Mouse (Mus musculus): ENCODE results near the gene Prr12. TPM values are rescaled to one million over a fixed set of nuclear protein-coding genes. Genes with fewer than 3 reads are reported as not detected.

The Prr12 gene
- polyA plus RNA-seq, 1 experiment from 2014 or later = 4.1 TPM

DNA sequence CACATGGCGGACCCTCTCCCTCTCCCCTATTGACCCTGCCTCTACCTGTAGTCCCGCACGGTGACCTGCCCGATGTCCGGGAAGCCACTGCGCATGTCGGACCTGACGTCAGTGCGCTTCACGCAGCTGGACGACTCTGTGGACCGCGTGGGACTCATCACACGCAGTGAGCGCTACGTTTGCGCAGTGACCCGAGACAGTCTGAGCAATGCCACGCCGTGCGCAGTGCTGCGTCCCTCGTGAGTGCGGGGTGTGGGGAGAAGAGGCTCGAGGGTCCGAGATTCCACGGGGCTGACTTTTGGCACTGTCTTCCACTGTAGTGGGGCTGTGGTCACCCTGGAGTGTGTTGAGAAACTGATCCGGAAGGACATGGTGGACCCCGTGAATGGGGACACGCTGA lies 23.8 kb upstream of the Prr12 start:
- no peak overlapping the region for H3K4me2 ChIP-seq
- H3K9ac ChIP-seq = no peak overlapping the region
- H3K27me3 ChIP-seq (replicated peaks) = no peaks in the 10 kb centered on the region
- 86% methylated on average over 30 of the region's 30 CpGs for WGBS (ENCODE audit: insufficient replicate concordance)
- peaks cover 38% of the 10 kb centered on the region for H3K4me1 ChIP-seq
- H3K27ac ChIP-seq = no peak overlapping the region
- peaks cover 51% of the 10 kb centered on the region for H3K36me3 ChIP-seq
- ATAC-seq = no peak
- H3K4me3 ChIP-seq = no peak overlapping the region
- no peaks in the 10 kb centered on the region for H3K9me3 ChIP-seq (replicated peaks)

DNA sequence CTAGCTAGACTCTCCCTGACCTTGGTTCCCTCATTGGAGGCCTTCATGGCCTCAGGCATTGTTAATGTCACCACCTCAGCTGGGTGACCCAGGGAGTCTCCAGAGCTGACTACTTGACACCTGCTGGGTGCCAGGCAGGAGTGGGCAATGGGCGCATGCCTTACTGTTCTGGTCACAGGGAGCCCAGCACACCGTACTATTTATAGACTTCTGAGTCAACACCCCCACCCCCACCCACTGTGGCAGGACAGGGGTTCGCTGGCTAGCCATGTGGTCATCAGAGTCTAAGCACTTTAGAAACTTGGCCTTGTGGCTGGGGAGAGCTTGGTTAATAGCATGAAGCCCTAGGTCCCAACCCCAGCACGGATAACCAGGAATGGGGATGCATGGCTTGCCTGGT lies 22.7 kb upstream of the Prr12 start:
- 63% methylated on average over 4 of the region's 4 CpGs for WGBS (ENCODE audit: insufficient replicate concordance)
- no peaks in the 10 kb centered on the region for H3K27me3 ChIP-seq (replicated peaks)
- H3K27ac ChIP-seq = no peak overlapping the region
- H3K4me1 ChIP-seq = peaks cover 32% of the 10 kb centered on the region
- no peaks in the 10 kb centered on the region for H3K9me3 ChIP-seq (replicated peaks)
- H3K9ac ChIP-seq = no peak overlapping the region
- H3K4me3 ChIP-seq = no peak overlapping the region
- peaks cover 51% of the 10 kb centered on the region for H3K36me3 ChIP-seq
- 0 out of 2 replicates have a peak, but pooled peaks have one; percentile 7 for ATAC-seq
- H3K4me2 ChIP-seq = no peak overlapping the region

DNA sequence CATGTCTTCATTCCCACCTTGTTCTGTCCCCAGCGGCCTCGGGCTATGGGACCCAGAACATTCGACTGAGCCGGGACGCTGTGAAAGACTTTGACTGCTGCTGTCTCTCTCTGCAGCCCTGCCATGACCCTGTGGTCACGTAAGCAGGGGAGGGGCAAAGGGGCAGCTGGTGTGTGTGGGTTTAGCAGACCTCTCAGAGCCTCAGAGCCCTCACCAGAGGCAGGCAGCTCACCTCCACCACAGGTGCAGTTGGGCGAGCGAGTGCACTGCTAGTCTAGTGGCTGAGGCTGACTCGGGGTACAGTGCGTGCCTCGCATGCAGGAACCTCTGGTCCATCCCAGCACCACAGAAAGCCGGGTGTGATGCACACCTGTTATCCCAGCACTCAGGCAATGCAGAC lies 21.3 kb upstream of the Prr12 start:
- Histone ChIP-seq H3K4me3 (no peak overlapping the region), H3K27me3 (replicated peaks) (no peaks in the 10 kb centered on the region), H3K4me1 (peaks cover 36% of the 10 kb centered on the region), H3K36me3 (peaks cover 51% of the 10 kb centered on the region), H3K9me3 (replicated peaks) (no peaks in the 10 kb centered on the region), H3K9ac (peak overlapping the region; percentile 19; the same call in 1 of the 2 replicates), H3K27ac (no peak overlapping the region), H3K4me2 (no peak overlapping the region)
- WGBS (ENCODE audit: insufficient replicate concordance) = 81% methylated on average over 12 of the region's 12 CpGs
- ATAC-seq = no peak

DNA sequence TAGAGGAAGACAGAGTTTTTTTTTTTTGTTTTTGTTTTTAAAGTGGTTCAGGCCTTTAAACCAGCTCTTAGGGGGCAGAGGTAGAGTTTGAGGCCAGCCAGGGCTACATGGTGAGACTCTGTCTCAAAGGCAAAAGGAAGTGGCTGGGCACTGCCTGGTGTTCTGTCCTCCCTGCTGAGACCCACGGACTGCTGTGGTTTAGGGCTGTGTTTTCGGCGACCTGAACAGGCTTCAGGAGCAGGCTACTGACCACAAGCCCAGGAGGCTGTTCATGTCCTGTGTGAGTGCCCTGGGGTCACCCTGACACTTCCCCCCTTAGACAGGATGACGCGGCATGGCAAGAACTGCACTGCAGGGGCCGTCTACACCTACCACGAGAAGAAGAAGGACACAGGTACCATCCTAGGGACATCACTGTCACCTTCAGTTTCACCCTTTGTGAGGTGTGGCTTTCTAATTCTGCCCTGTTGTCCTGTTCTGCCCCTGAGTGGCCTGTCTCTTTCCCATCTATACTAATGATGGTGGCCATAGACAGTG lies 20.6 kb upstream of the Prr12 start:
- Histone ChIP-seq H3K9ac (peak overlapping the region; percentile 19; the same call in 1 of the 2 replicates), H3K4me2 (no peak overlapping the region), H3K27me3 (replicated peaks) (no peaks in the 10 kb centered on the region), H3K4me1 (peaks cover 35% of the 10 kb centered on the region), H3K36me3 (peaks cover 51% of the 10 kb centered on the region), H3K9me3 (replicated peaks) (no peaks in the 10 kb centered on the region), H3K27ac (peak overlapping the region; percentile 2), H3K4me3 (no peak overlapping the region)
- no peak for ATAC-seq
- WGBS (ENCODE audit: insufficient replicate concordance) = 48% methylated on average over 7 of the region's 7 CpGs

DNA sequence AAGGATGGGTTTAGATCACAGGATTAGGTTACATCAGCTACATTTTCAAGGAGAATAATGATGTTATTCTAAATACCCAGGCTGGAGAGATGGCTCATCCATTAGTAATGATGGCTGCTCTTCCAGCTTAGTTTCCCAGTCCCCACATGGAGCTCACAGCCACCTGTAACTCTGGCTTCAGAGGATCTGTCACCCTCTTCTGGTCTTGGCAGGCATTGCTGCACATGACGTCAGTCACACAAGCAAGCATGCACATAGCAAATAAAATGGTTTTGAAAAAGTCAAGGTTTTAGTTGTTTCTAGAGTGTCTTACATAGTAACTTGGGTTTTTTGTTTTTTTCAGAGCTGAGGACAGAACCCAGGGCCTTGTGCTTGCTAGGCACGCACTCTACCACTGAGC lies 19.5 kb upstream of the Prr12 start:
- Histone ChIP-seq H3K9ac (no peak overlapping the region), H3K36me3 (peaks cover 44% of the 10 kb centered on the region), H3K27ac (no peak overlapping the region), H3K27me3 (replicated peaks) (no peaks in the 10 kb centered on the region), H3K4me2 (no peak overlapping the region), H3K9me3 (replicated peaks) (no peaks in the 10 kb centered on the region), H3K4me1 (peaks cover 43% of the 10 kb centered on the region), H3K4me3 (no peak overlapping the region)
- no peak for ATAC-seq
- WGBS (ENCODE audit: insufficient replicate concordance) = 65% methylated on average over 2 of the region's 2 CpGs

DNA sequence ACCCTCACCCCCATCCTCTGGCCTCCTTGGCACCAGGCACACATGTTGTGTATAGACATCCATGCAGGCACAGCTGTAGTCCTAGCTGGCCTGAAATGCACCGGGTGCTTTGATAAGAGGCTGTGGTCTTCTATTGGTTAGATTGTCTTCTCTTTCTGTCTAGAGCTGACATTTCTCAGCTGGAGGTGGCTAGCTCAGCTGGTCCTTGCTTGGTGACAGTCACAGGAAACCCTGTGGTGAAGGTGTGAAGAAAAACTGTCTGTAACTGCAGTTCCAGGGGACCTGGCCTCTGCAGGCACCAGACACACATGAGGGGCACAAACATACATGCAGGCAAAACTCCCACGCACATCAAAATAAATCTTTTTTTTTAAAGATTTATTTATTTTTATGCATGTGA lies 17.0 kb upstream of the Prr12 start:
- Histone ChIP-seq H3K9ac (no peak overlapping the region), H3K27me3 (replicated peaks) (no peaks in the 10 kb centered on the region), H3K4me1 (peaks cover 49% of the 10 kb centered on the region), H3K9me3 (replicated peaks) (no peaks in the 10 kb centered on the region), H3K4me3 (no peak overlapping the region), H3K4me2 (no peak overlapping the region), H3K27ac (no peak overlapping the region), H3K36me3 (peaks cover 19% of the 10 kb centered on the region)
- WGBS (ENCODE audit: insufficient replicate concordance) = 63% methylated on average over 2 of the region's 2 CpGs
- no peak for ATAC-seq

DNA sequence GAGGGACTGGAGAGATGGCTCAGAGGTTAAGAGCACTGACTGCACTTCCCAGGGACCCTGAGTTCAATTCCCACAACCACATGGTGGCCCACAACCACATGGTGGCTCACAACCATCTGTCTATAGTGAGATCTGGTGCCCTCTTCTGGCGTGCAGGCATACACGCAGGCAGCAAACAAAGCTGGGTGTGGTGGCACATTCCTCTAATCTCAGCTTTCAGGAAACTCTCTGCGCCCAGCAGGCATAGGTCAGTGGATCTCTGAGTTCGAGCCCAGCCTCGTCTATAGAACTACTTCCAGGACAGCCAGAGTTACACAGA lies 15.3 kb upstream of the Prr12 start:
- Histone ChIP-seq H3K4me3 (no peak overlapping the region), H3K4me2 (no peak overlapping the region), H3K36me3 (0 out of 2 replicates have a peak, but pooled peaks cover 3% of the 10 kb centered on the region), H3K9ac (no peak overlapping the region), H3K4me1 (peaks cover 52% of the 10 kb centered on the region), H3K9me3 (replicated peaks) (no peaks in the 10 kb centered on the region), H3K27ac (no peak overlapping the region), H3K27me3 (replicated peaks) (no peaks in the 10 kb centered on the region)
- peak; percentile 42 for ATAC-seq
- WGBS (ENCODE audit: insufficient replicate concordance) = 9% methylated on average over 5 of the region's 5 CpGs

DNA sequence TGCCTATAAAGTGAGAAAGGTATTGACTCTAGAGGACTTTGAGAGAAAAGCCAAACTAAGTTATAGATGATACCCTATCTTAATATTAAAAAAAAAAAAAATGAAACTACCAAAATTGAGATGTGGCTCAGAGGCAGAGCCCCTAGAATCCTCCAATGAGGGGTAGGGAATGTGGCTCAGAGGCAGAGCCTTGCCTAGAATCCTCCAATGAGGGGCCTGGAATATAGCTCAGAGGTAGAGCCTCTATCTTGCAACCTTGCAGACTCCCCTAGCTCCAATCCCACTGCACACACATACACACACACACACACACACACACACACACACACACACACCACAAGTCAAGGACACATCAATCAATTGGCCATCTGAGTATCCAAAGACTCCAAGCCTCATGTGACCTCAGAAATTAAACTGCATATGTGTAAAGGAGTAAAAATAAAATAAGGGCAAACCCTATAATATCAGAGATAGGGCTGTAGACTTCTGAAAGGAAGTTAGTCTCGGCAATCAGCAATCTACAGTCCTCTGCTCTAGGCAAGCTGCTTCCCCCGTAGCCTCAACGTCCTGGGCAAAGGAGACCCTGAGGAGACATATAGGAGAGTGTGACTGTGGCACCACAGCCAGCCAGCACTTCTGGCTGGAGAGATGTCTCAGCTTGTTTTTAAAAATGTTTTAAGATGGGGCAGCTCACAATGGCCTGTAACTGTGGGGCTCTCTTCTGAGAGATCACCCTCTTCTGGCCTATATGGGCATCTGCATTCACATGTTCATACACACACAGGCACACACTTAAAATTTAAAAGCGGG lies 14.7 kb upstream of the Prr12 start:
- Histone ChIP-seq H3K4me1 (peaks cover 48% of the 10 kb centered on the region), H3K36me3 (no peaks in the 10 kb centered on the region), H3K9me3 (replicated peaks) (no peaks in the 10 kb centered on the region), H3K27me3 (replicated peaks) (no peaks in the 10 kb centered on the region), H3K9ac (no peak overlapping the region), H3K27ac (no peak overlapping the region; the same call in 1 of the 2 replicates), H3K4me2 (no peak overlapping the region), H3K4me3 (no peak overlapping the region)
- 42% methylated on average over 4 of the region's 4 CpGs for WGBS (ENCODE audit: insufficient replicate concordance)
- ATAC-seq = peak; percentile 33; the same call in 1 of the 2 replicates

DNA sequence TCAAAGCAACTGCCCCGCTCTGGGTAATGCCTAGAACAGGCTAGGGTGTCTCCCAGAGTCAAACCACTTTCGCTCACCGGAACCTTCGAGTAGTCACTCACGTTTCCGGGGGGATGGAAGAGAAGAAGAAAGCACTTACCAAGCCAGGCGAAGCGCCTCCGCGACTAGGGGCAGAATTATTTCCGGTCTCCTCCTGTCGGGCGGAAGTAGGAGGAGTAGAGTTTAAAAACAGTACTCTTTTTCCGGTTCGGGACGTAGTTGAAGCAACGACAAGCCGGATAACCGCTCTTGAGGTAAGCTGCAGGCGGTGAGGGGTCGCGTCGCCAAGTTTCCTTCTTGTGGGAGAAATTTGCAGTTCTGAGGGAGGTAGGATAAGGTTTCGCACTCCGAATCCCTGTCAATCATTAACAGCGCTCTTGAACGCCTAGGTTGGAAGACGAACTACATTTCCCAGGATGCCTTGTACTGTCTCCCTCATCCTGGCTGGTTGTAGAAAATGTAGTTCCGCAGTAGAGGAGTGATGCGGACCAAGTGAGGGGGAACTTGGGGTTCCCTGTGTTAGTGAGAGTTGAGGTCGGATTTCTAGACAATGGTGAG lies 9.7 kb upstream of the Prr12 start, which contains the start of the genes Nosip and Prrg2:
Gene Nosip (plus strand): TSS at position 191 of the 597 bp plus-strand sequence.
Gene Prrg2 (minus strand): TSS at position 439 of the 597 bp plus-strand sequence.
- Histone ChIP-seq H3K9ac (peak within 1 kb of the TSS; percentile 75), H3K4me2 (peak within 1 kb of the TSS; percentile 80), H3K27ac (peak within 1 kb of the TSS; percentile 84), H3K4me1 (peaks cover 48% of the 10 kb centered on the region), H3K9me3 (replicated peaks) (no peaks in the 10 kb centered on the region), H3K27me3 (replicated peaks) (no peaks in the 10 kb centered on the region), H3K4me3 (peak within 1 kb of the TSS; percentile 69), H3K36me3 (no peaks in the 10 kb centered on the region)
- ATAC-seq = peak; percentile 89
- under 1% methylated on average over 31 of the region's 31 CpGs for WGBS (ENCODE audit: insufficient replicate concordance)

DNA sequence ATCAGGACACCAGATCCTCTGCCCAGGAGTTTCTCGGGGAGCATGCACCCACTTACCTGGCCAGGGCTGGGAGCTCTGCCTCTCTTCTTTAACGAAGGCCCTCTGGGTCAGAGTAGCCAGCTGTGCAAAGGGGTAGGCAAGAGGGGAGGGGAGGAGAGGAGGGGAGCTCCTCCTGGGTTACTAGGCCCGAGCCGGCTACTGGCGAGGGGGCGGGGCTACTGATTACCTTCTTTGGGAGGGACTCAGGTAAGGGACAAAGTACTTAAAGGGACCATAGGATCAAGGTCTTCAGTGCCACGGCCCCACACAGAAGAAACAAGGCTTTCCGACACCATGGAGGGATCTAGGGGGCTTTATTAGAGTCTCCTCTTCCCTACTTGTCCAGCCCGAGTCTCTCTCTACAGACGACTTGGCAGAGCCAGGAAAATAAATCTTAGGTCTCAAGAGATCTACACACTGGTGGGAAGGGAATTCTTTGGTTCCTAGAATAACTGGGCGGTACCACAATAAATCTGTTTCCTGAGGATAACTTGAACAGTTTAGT lies 8.9 kb upstream of the Prr12 start:
- H3K36me3 ChIP-seq = no peaks in the 10 kb centered on the region
- H3K27ac ChIP-seq = peak overlapping the region; percentile 84
- no peaks in the 10 kb centered on the region for H3K9me3 ChIP-seq (replicated peaks)
- H3K27me3 ChIP-seq (replicated peaks) = no peaks in the 10 kb centered on the region
- peak overlapping the region; percentile 62 for H3K9ac ChIP-seq
- no peak for ATAC-seq
- WGBS (ENCODE audit: insufficient replicate concordance) = 29% methylated on average over 11 of the region's 11 CpGs
- H3K4me2 ChIP-seq = peak overlapping the region; percentile 80
- peaks cover 46% of the 10 kb centered on the region for H3K4me1 ChIP-seq
- peak overlapping the region; percentile 69 for H3K4me3 ChIP-seq

DNA sequence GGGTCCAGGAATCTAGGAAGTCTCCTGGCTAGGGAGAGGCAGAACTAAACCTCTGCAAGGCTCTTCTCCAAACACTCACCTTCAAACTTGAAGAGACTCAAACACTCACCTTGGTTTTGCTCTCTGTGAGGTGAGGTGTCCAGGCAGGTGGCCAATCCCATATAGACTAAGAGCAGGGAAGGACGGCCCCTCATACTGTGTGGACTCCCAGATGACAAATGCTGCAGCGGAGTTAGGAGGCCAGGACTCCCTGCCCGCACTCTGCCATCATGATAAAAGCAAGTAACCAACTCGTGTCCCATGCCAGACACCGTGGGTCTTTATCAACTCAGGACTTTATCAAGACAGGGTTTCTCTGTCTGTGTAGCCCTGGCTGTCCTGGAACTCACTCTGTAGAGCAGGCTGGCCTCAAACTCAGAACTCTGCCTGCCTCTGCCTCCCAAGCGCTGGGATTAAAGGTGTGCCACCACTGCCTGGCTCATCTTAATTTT lies 8.0 kb upstream of the Prr12 start:
- 0 out of 2 replicates have a peak overlapping the region, but pooled peaks have one; percentile 84 for H3K27ac ChIP-seq
- no peak overlapping the region; the same call in 1 of the 2 replicates for H3K9ac ChIP-seq
- H3K9me3 ChIP-seq (replicated peaks) = no peaks in the 10 kb centered on the region
- ATAC-seq = no peak
- peaks cover 46% of the 10 kb centered on the region for H3K4me1 ChIP-seq
- no peak overlapping the region for H3K4me2 ChIP-seq
- H3K4me3 ChIP-seq = no peak overlapping the region
- H3K27me3 ChIP-seq (replicated peaks) = no peaks in the 10 kb centered on the region
- 50% methylated on average over 6 of the region's 6 CpGs for WGBS (ENCODE audit: insufficient replicate concordance)
- no peaks in the 10 kb centered on the region for H3K36me3 ChIP-seq
